Mouse (Mus musculus) MEL (cell line): ENCODE data around the gene Nkx1-2. TPM values are rescaled to one million over a fixed set of nuclear protein-coding genes. Genes with fewer than 3 reads are reported as not detected.

ENCODE experiments used
- DNase-seq: peaks from one replicate; pipeline ENCODE4 v3.0.0; 2011; ENCODE audit warnings: low read depth, low spot score
- H3K27ac ChIP-seq: 2 replicates; pipeline ENCODE4 v1.5.1; 2012; ENCODE audit warnings: low read depth, mild to moderate bottlenecking, control low read depth, low read length, moderate library complexity; ENCODE audit not compliant: control insufficient read depth
- H3K27me3 ChIP-seq, 2 experiments: fragments of 150-350 bp in 1 of 2; sonication (generic) in 1 of 2; 2 replicates each; pipeline ENCODE4 v1.6.1; 2012; ENCODE audit warnings: low read length in 2 of 2, mild to moderate bottlenecking in 2 of 2, improper control_type of control experiment in 1 of 2, moderate library complexity in 1 of 2; ENCODE audit not compliant: insufficient read depth in 2 of 2, control insufficient read depth in 1 of 2
- H3K36me3 ChIP-seq, 2 experiments: 2 replicates each; pipeline ENCODE4 v1.6.1; 2012 to 2014; ENCODE audit warnings: low read length in 2 of 2, improper control_type of control experiment in 1 of 2, inconsistent platforms in 1 of 2, mild to moderate bottlenecking in 1 of 2; ENCODE audit not compliant: insufficient read depth in 2 of 2, control insufficient read depth in 1 of 2
- H3K4me1 ChIP-seq, 2 experiments: fragments of 150-350 bp in 1 of 2; sonication (generic) in 1 of 2; 2 replicates each; pipeline ENCODE4 v1.6.1; 2012; ENCODE audit warnings: low read length in 2 of 2, improper control_type of control experiment in 1 of 2, mild to moderate bottlenecking in 1 of 2; ENCODE audit not compliant: insufficient read depth in 2 of 2, control insufficient read depth in 1 of 2
- H3K4me3 ChIP-seq, 2 experiments: fragments of 150-350 bp in 1 of 2; sonication (generic) in 1 of 2; 2 replicates each; pipeline ENCODE4 v1.5.1; 2012; ENCODE audit warnings: low read depth in 2 of 2, low read length in 2 of 2, mild to moderate bottlenecking in 2 of 2, moderate library complexity in 2 of 2, control low read depth in 1 of 2, improper control_type of control experiment in 1 of 2; ENCODE audit not compliant: control insufficient read depth in 1 of 2, insufficient read depth in 1 of 2
- H3K79me2 ChIP-seq: 2 replicates; pipeline ENCODE4 v1.6.1; 2012; ENCODE audit warnings: mild to moderate bottlenecking, low read length, moderate library complexity; ENCODE audit not compliant: control insufficient read depth, poor library complexity, insufficient read depth
- H3K9ac ChIP-seq: 2 replicates; pipeline ENCODE4 v1.6.1; 2012; ENCODE audit warnings: low read depth, mild to moderate bottlenecking, control low read depth, low read length, moderate library complexity; ENCODE audit not compliant: control insufficient read depth, poor library complexity, severe bottlenecking
- H3K9me3 ChIP-seq: fragments of 150-350 bp; sonication (generic); replicated peaks from 2 replicates; pipeline ENCODE4 v1.6.1; 2012; ENCODE audit warnings: mild to moderate bottlenecking, low read length, improper control_type of control experiment, moderate library complexity; ENCODE audit not compliant: insufficient read depth
- BHLHE40 ChIP-seq: IDR thresholded peaks from 2 replicates; pipeline ENCODE4 v1.6.1; 2012; ENCODE audit warnings: low read depth, mild to moderate bottlenecking, inconsistent platforms, low read length, improper control_type of control experiment, borderline replicate concordance
- CHD1 ChIP-seq: IDR thresholded peaks from 2 replicates; pipeline ENCODE4 v1.6.1; 2012; ENCODE audit warnings: low read depth, mild to moderate bottlenecking, inconsistent platforms, low read length, improper control_type of control experiment
- CHD2 ChIP-seq: IDR thresholded peaks from 2 replicates; pipeline ENCODE4 v1.6.1; 2011; ENCODE audit warnings: low read length, improper control_type of control experiment
- E2F4 ChIP-seq: IDR thresholded peaks from 2 replicates; pipeline ENCODE4 v1.6.1; 2011; ENCODE audit warnings: low read depth, low read length, improper control_type of control experiment, borderline replicate concordance
- EP300 ChIP-seq, 2 experiments: IDR thresholded peaks; 2 replicates each; pipeline ENCODE4 v1.6.1; 2011; ENCODE audit warnings: improper control_type of control experiment in 2 of 2, low read length in 2 of 2, low read depth in 1 of 2, mild to moderate bottlenecking in 1 of 2
- ETS1 ChIP-seq: IDR thresholded peaks from 2 replicates; pipeline ENCODE4 v1.6.1; 2012; ENCODE audit warnings: low read depth, mild to moderate bottlenecking, inconsistent platforms, low read length, improper control_type of control experiment, moderate library complexity
- GATA1 ChIP-seq: IDR thresholded peaks from 2 replicates; pipeline ENCODE4 v1.6.1; 2011; ENCODE audit warnings: low read depth, low read length, improper control_type of control experiment
- HCFC1 ChIP-seq: IDR thresholded peaks from 2 replicates; pipeline ENCODE4 v1.6.1; 2012; ENCODE audit warnings: low read depth, mild to moderate bottlenecking, inconsistent platforms, low read length, improper control_type of control experiment, moderate library complexity
- MAFK ChIP-seq: IDR thresholded peaks from 2 replicates; pipeline ENCODE4 v1.6.1; 2011; ENCODE audit warnings: low read depth, mild to moderate bottlenecking, low read length, improper control_type of control experiment, borderline replicate concordance
- MAX ChIP-seq: IDR thresholded peaks from 2 replicates; pipeline ENCODE4 v1.6.1; 2011; ENCODE audit warnings: low read length, improper control_type of control experiment
- MAZ ChIP-seq: IDR thresholded peaks from 2 replicates; pipeline ENCODE4 v1.6.1; 2012; ENCODE audit warnings: low read depth, mild to moderate bottlenecking, inconsistent platforms, low read length, improper control_type of control experiment
- MYB ChIP-seq: IDR thresholded peaks from 2 replicates; pipeline ENCODE4 v1.6.1; 2011; ENCODE audit warnings: mild to moderate bottlenecking, low read depth, low read length, improper control_type of control experiment
- NRF1 ChIP-seq: IDR thresholded peaks from 2 replicates; pipeline ENCODE4 v1.6.1; 2014; ENCODE audit warnings: low read depth, mild to moderate bottlenecking, inconsistent platforms, low read length, improper control_type of control experiment, moderate library complexity; ENCODE audit not compliant: poor library complexity, insufficient read depth, severe bottlenecking
- RAD21 ChIP-seq: IDR thresholded peaks from 2 replicates; pipeline ENCODE4 v1.6.1; 2011; ENCODE audit warnings: mild to moderate bottlenecking, low read depth, low read length, improper control_type of control experiment
- SIN3A ChIP-seq: IDR thresholded peaks from 2 replicates; pipeline ENCODE4 v1.6.1; 2012; ENCODE audit warnings: low read length, improper control_type of control experiment, inconsistent platforms
- SMC3 ChIP-seq: IDR thresholded peaks from 2 replicates; pipeline ENCODE4 v1.6.1; 2011; ENCODE audit warnings: low read depth, low read length, improper control_type of control experiment
- TCF12 ChIP-seq: IDR thresholded peaks from 2 replicates; pipeline ENCODE4 v1.6.1; 2014; ENCODE audit warnings: low read depth, mild to moderate bottlenecking, inconsistent platforms, low read length, improper control_type of control experiment, moderate library complexity
- UBTF ChIP-seq: IDR thresholded peaks from 2 replicates; pipeline ENCODE4 v1.6.1; 2012; ENCODE audit warnings: low read depth, mild to moderate bottlenecking, inconsistent platforms, low read length, improper control_type of control experiment, moderate library complexity, borderline replicate concordance; ENCODE audit not compliant: insufficient read depth
- USF2 ChIP-seq, 2 experiments: IDR thresholded peaks; 2 replicates each; pipeline ENCODE4 v1.6.1; 2011 to 2012; ENCODE audit warnings: improper control_type of control experiment in 2 of 2, low read length in 2 of 2, borderline replicate concordance in 1 of 2, inconsistent platforms in 1 of 2, low read depth in 1 of 2, mild to moderate bottlenecking in 1 of 2; ENCODE audit not compliant: insufficient read depth in 1 of 2
- ZKSCAN1 ChIP-seq: IDR thresholded peaks from 2 replicates; pipeline ENCODE4 v1.6.1; 2012; ENCODE audit warnings: low read depth, mild to moderate bottlenecking, inconsistent platforms, low read length, improper control_type of control experiment, moderate library complexity
- ZMIZ1 ChIP-seq: IDR thresholded peaks from 2 replicates; pipeline ENCODE4 v1.6.1; 2012; ENCODE audit warnings: low read depth, mild to moderate bottlenecking, inconsistent platforms, low read length, improper control_type of control experiment, moderate library complexity
- ZNF384 ChIP-seq: IDR thresholded peaks from 2 replicates; pipeline ENCODE4 v1.6.1; 2012; ENCODE audit warnings: low read depth, mild to moderate bottlenecking, inconsistent platforms, low read length, improper control_type of control experiment
- polyA plus RNA-seq, 2 experiments: library from polyadenylated mRNA; stranded (reverse) in 1 of 2; unstranded in 1 of 2; fragments of >175 nt in 1 of 2; fragments of >200 nt in 1 of 2; gene quantifications; 2 replicates each; pipeline versions ENCODE4 v1.2.1 to v1.2.4; 2012; ENCODE audit warnings: low replicate concordance in 2 of 2, low read depth in 1 of 2; ENCODE audit not compliant: insufficient read length in 2 of 2, insufficient read depth in 1 of 2, missing spikeins in 1 of 2
- total RNA-seq: library from RNA; depleted of rRNA; stranded (reverse); fragments of 300-350 nt; gene quantifications from 2 replicates; pipeline ENCODE4 v1.2.3, GENCODE M21; 2012

Nkx1-2 gene
- total and polyA plus RNA-seq, 3 experiments = 2.4 to 2.8 TPM; not detected in 1

DNA sequence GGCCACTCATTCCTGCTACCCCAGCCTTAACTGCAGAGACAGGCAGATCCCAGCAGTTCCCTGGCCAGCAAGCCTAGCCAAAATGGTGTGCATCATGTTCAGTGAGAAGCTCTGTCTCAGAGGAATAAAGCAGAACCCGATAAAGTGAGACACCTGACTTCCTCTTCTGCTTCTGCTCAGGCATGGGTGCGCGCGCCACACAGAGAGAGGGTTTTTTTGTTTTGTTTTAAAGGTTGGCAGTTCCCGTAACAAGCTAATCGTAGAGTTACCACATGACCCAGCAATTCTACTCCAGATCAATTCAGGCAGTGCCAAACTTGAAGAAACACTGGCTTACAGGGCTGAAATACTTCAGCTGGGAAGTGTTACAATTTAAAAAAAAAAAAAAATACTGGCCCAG is 30.6 kb downstream of the Nkx1-2 start (continued):
- TF ChIP-seq USF2 (IDR thresholded peaks at IDR 0.05; ENCODE audit: borderline replicate concordance in 1 of 2, insufficient read depth in 1 of 2, low read depth in 1 of 2, low read length in 2 of 2) = no peak
- peak; percentile 78 for TF ChIP-seq NRF1
- TF ChIP-seq CHD2 = no peak
- peak; percentile 60 for TF ChIP-seq ETS1
- TF ChIP-seq SMC3 = no peak
- TF ChIP-seq, all 39 proteins: peak for 6

DNA sequence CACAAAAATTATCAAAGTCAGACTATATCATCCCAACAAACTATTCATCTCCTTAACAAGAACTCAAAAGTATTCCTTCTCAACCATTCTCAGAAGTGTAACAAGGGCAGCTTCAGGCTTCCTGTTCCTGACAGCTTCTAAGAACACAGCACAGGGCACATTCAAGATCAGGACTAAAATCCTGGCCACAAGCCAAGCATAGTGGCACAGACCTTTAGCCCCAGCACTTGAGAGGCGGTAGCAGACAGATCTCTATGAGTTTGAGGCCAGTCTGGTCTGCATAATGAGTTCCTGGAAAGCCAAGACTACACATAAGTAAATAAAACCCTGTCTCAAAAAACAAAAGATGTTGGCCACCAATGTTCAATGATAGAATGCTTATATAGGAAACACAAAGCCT is 33.6 kb downstream of the Nkx1-2 start:
- Histone ChIP-seq H3K4me3 (no peak overlapping the region), H3K4me1 (peaks cover 10 to 21% of the 10 kb centered on the region in 2 experiments), H3K79me2 (peaks cover 9% of the 10 kb centered on the region), H3K27me3 (no peaks in the 10 kb centered on the region), H3K27ac (no peak overlapping the region), H3K9me3 (no peaks in the 10 kb centered on the region), H3K36me3 (peaks cover 16 to 54% of the 10 kb centered on the region in 2 experiments), H3K9ac (no peak overlapping the region)
- no peak for DNase-seq
- TF ChIP-seq SIN3A (no peak), HCFC1 (no peak), ZKSCAN1 (no peak), MAX (no peak), EP300 (IDR thresholded peaks at IDR 0.05; ENCODE audit: low read depth in 1 of 2, low read length in 2 of 2) (no peak), RAD21 (no peak), MAFK (no peak), MAZ (no peak), ZMIZ1 (no peak), ZNF384 (no peak), MYB (no peak), E2F4 (no peak), UBTF (no peak), CHD1 (no peak), BHLHE40 (no peak), TCF12 (no peak), GATA1 (no peak)
